In the genomic region with DNA sequence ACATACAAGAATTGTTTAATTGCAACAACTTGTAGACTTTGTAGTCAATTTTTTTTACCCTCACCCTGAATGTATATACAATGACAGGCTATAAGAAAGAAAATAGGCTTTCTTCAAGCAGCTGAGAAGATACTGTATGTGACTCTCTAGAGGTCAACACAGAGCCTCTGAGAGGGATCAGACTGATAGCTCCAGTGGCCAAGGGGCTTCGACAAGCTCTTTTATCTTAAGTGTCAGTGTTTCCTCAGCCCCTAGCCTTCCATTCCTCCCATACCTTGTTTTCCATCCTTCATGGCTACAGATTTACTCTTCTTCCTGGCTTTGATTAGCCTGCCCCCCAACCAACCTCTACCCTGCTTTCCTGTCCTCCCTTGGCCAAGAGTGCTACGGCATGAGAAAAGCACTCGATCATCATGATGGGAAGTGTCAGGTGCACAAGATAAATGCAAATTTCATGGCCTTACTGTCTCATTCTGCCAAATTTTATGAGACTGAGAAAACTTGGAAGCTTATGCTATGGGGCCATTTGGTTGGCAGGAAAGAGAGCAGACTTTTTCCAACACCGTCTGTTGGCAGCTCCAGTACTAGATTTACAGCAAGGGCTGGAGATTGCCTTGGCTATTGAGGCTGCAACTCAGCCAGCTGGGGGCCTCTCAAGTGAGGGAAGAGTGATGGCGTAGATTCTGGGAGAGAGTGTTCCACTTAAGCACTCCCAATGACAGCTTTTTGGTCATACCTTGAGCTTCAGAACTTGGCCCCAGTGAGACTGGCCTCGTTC, we compare ENCODE assay signal across 9 mouse cellular contexts.
DNase-seq lines count a peak whose midpoint lies in the region; ATAC-seq lines count a peak whose summit lies in the region.
"Had no signal": no experiment of that assay in that cellular context is flagged by ENCODE, and none has a peak within 500 bp of the region (broad histone marks: within the 10 kb centered on the region; RNA-seq: fewer than 3 reads in every experiment).

No protein-coding gene starts in this region.

- DNase-seq in frontal cortex, postnatal 14 days (ENCODE audit: low spot score in 2 of 2): no peak
- peak; percentile 5 for DNase-seq in ovary, adult 18-20 months (ENCODE audit: low spot score)
- no peak for DNase-seq in ovary, postnatal 10 days (ENCODE audit: low spot score)
- DNase-seq in embryo, embryonic 10.5 days (ENCODE audit: low spot score): peak; percentile 55
- DNase-seq in ovary, postnatal 14 days (ENCODE audit: low spot score): peak; percentile 11
- DNase-seq in right cerebral cortex, postnatal 36 days (ENCODE audit: low spot score in 2 of 2): no peak

- peak; percentile 94 for ATAC-seq in frontal cortex, adult (ENCODE audit: low TSS enrichment)
- no peak for ATAC-seq in granulocyte monocyte progenitor cell, adult 5-6 weeks (replicated peaks; ENCODE audit: poor library complexity, severe bottlenecking)
- ATAC-seq: lung, postnatal 0 days had no signal

Comparison
In these comparisons a context has a peak if more than half of its experiments do, and no peak if none do; other contexts are left out.
1. DNase-seq: peak in ovary, adult 18-20 months (single experiment), embryo, embryonic 10.5 days (single experiment) and ovary, postnatal 14 days (single experiment); none in frontal cortex, postnatal 14 days (0 of 2), ovary, postnatal 10 days (single experiment) and right cerebral cortex, postnatal 36 days (0 of 2).